Mouse (Mus musculus): ENCODE measurements around the gene Plekha7.

- TF ChIP-seq MAX (IDR thresholded peaks at IDR 0.05) (no peak), CTCF (IDR thresholded peaks at IDR 0.05; ENCODE audit: control insufficient read depth, insufficient read depth, insufficient read length) (no peak), FOSL1 (IDR thresholded peaks at IDR 0.05; ENCODE audit: insufficient read depth, low read length, poor library complexity, severe bottlenecking) (no peak), MYOD1 (IDR thresholded peaks at IDR 0.05; ENCODE audit: control insufficient read depth, insufficient read length, low read depth) (no peak), MYOG (IDR thresholded peaks at IDR 0.05; ENCODE audit: control insufficient read depth, extremely low read depth, insufficient read length) (no peak)
Observed at GRCm38 (mm10) chr7:116206806-116207571, 101.2 kb downstream of the Plekha7 start.
